Mouse (Mus musculus) forebrain, postnatal 0 days (tissue): ENCODE results near the gene Senp1. TPM values are rescaled to one million over a fixed set of nuclear protein-coding genes. Genes with fewer than 3 reads are reported as not detected.

Source experiments
- ATAC-seq: fragments of 200-750 bp; cut with Nextera tagmentation; 2 replicates; pipeline ENCODE4 v1.8.0; 2017; ENCODE audit warnings: mild to moderate bottlenecking, moderate library complexity
- DNase-seq: peaks from one replicate; pipeline ENCODE4 v3.0.0-alpha.2; 2015
- H3K27ac ChIP-seq: fragments of 300-500 bp; sonication (generic); 2 replicates; pipeline ENCODE4 v1.5.1; 2014; ENCODE audit warnings: low read depth, mild to moderate bottlenecking, antibody characterized with exemption, low read length, moderate library complexity, mixed read lengths
- H3K27me3 ChIP-seq: fragments of 300-500 bp; sonication (generic); 2 replicates; pipeline ENCODE4 v1.6.1; 2014; ENCODE audit warnings: mild to moderate bottlenecking, low read length, mixed read lengths; ENCODE audit not compliant: insufficient read depth
- H3K36me3 ChIP-seq: fragments of 300-500 bp; sonication (generic); 2 replicates; pipeline ENCODE4 v1.6.1; 2014; ENCODE audit warnings: mild to moderate bottlenecking, moderate library complexity; ENCODE audit not compliant: insufficient read depth
- H3K4me1 ChIP-seq: fragments of 300-500 bp; sonication (generic); 2 replicates; pipeline ENCODE4 v1.6.1; 2014; ENCODE audit warnings: antibody characterized with exemption; ENCODE audit not compliant: insufficient read depth
- H3K4me2 ChIP-seq: fragments of 300-500 bp; sonication (generic); 2 replicates; pipeline ENCODE4 v1.6.1; 2014; ENCODE audit warnings: low read depth, mild to moderate bottlenecking, moderate library complexity
- H3K4me3 ChIP-seq: fragments of 300-500 bp; sonication (generic); 2 replicates; pipeline ENCODE4 v1.5.1; 2014; ENCODE audit warnings: low read depth, low read length, mixed read lengths
- H3K9ac ChIP-seq: fragments of 300-500 bp; sonication (generic); 2 replicates; pipeline ENCODE4 v1.6.1; 2014; ENCODE audit warnings: mild to moderate bottlenecking
- H3K9me3 ChIP-seq: fragments of 300-500 bp; sonication (generic); 2 replicates; pipeline ENCODE4 v1.6.1; 2016; ENCODE audit warnings: low read length
- CTCF ChIP-seq: sonication (generic); IDR thresholded peaks from 2 replicates; pipeline ENCODE4 v1.5.1; 2016; ENCODE audit warnings: antibody characterized with exemption, control low read depth, low read depth
- WGBS: fragments of 180-500 bp; shearing (Covaris S2); extraction: QIAGEN DNeasy Blood & Tissue Kit; methylation state at CpG from one replicate; pipeline ENCODE4 v1.1.7; 2014; 5-methylcytosine and 5-hydroxymethylcytosine counted together
- polyA plus RNA-seq: library from polyadenylated mRNA; unstranded; fragments of >200 nt; fragmentation: Nextera tagmentation; extraction: Ambion mirVana; gene quantifications from 2 replicates; pipeline ENCODE4 v1.2.1, GENCODE M21; 2015
- total RNA-seq: library from RNA; depleted of rRNA; stranded (reverse); fragments of >200 nt; gene quantifications from 2 replicates; pipeline ENCODE4 v1.2.3, GENCODE M21; 2014

Senp1 gene
- total and polyA plus RNA-seq, 2 experiments from 2014 or later, result 12.2 to 19.8 TPM

DNA sequence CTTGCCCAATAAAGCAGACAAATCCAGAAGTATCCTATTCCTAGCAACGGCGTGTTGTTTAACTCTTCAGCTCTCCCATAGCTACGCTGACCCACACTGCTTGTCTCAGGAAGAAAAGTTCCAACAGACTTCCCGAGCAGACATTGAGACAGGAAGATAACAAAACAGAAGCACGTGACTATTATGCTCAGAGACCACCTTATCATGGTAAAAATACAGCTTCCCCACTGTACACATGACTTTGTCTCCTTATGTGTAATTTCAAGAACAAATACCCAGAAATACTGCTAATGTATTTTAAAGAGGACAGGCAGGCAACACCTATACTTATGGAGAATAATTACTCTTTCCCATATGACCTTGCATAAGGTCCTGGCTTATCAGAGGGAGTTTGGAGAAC is 41.9 kb downstream of the Senp1 start:
- 90% methylated on average over 5 of the region's 5 CpGs for WGBS

DNA sequence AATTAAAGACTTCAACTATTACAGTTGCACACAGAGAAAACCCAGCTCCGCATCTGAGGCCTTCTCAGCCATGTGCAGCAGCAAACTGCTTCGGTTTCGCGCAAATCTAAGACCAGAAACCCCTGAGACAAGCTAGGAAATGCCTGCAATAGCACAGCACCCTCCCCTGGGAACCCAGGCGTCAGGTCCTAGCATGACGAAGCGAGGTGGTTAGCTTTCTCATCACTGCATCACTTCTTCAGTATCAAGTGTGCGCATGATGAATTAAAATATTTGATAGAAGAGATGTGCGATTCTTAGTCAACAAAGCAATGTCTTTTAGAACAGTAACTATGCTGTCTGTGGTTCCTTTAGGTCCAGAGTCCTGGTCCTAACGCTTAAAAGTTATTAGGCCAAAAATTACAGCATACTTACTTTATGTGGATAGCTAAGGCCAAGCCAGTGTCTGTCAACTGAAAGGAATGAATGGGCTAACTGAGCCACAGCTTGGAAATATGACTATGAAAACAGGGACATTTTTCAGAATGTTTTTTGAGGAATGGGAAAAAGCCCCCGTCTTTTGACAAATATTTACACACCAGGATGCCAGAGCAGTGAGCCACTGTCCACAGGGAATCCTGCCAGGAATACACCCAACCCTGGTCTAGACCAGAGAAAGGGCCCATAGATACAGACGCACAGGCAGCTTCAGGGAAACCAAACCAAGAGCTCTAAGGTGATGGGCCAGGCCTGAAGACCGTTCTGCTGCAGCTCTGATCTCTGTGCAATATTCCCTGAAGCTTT is 44.4 kb downstream of the Senp1 start:
- Histone ChIP-seq H3K4me2 (no peak overlapping the region), H3K9me3 (no peaks in the 10 kb centered on the region), H3K9ac (no peak overlapping the region), H3K27me3 (no peaks in the 10 kb centered on the region), H3K36me3 (peaks cover 66% of the 10 kb centered on the region), H3K4me3 (no peak overlapping the region), H3K4me1 (no peaks in the 10 kb centered on the region), H3K27ac (no peak overlapping the region)
- WGBS, result 89% methylated on average over 13 of the region's 13 CpGs
- DNase-seq (no peak), ATAC-seq (no peak)
- no peak for TF ChIP-seq CTCF

More for the DNA sequence above, 41.9 kb downstream of the Senp1 start:
- Histone ChIP-seq H3K36me3 (peaks cover 56% of the 10 kb centered on the region), H3K4me1 (no peaks in the 10 kb centered on the region), H3K4me2 (no peak overlapping the region), H3K9me3 (no peaks in the 10 kb centered on the region), H3K4me3 (no peak overlapping the region), H3K27me3 (no peaks in the 10 kb centered on the region), H3K27ac (no peak overlapping the region), H3K9ac (no peak overlapping the region)
- TF ChIP-seq CTCF, result no peak
- DNase-seq, result no peak
- ATAC-seq, result no peak

DNA sequence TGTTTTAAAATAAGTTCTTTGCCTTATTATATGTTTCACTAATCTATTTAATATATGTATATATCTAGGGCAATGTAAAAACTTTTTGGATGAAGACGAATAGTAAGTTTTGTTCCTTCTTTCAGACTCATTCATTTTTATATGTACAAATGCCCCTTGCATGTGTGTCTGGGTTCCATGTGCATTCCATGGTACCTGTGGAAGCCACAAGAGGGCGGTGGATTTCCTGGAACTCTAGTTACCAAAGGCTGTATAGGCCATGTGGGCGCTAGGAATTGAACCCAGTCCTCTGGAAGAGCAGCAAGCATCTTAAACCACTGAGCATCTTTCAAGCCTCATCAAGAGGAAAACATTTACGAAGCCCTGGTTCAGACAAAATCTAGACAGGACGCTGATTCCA is 49.2 kb downstream of the Senp1 start:
- Histone ChIP-seq H3K27ac (no peak overlapping the region), H3K27me3 (no peaks in the 10 kb centered on the region), H3K36me3 (peaks cover 69% of the 10 kb centered on the region), H3K4me1 (no peaks in the 10 kb centered on the region), H3K4me3 (no peak overlapping the region), H3K4me2 (no peak overlapping the region), H3K9ac (no peak overlapping the region), H3K9me3 (no peaks in the 10 kb centered on the region)
- WGBS, result 96% methylated on average over 5 of the region's 5 CpGs
- ATAC-seq (no peak), DNase-seq (no peak)
- TF ChIP-seq CTCF, result peak; percentile 24; the same call in 1 of the 2 replicates

DNA sequence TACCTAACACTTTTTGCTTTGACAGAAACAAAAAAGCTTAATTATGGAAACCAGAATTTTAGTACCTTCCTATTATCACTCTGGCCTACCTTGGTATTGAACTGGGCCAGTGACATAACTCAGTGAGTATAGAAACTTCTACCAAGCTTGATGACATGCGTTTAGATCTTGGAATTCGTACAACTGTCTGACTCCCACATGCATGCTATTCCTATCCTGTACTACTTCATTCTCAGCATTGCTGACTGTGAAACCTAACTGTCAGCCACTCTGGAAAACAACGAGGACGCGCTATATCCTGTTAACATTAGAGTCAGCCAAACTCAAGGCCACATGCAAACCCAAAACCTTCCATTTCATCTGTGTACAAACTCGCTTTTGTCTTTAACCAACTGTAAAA is 49.6 kb downstream of the Senp1 start:
- Histone ChIP-seq H3K27me3 (no peaks in the 10 kb centered on the region), H3K36me3 (peaks cover 71% of the 10 kb centered on the region), H3K9me3 (no peaks in the 10 kb centered on the region), H3K4me1 (no peaks in the 10 kb centered on the region), H3K27ac (no peak overlapping the region), H3K4me3 (no peak overlapping the region), H3K4me2 (no peak overlapping the region), H3K9ac (no peak overlapping the region)
- no peak for TF ChIP-seq CTCF
- no peak for ATAC-seq
- no peak for DNase-seq
- WGBS, result 95% methylated on average over 6 of the region's 6 CpGs

DNA sequence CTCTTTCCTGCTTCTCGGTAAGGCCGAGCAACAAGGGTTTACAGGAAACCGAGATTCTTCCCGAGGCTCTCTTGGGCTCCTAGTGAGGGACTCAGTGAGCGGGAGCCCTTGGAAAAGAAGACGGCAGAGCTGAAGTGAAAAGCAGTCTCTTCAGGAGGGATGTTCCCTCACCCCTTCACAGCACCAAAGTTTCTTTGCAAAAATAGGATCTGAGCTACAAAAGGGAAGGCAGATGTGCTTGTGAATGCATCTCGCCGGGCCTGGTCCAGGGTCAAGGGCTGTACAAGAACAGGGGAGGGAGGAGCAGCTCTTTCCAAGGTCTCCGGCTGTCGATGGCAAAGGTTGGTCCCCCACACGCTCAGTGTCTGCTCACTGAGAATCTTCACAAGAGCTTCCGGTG is 51.0 kb downstream of the Senp1 start:
- no peak for TF ChIP-seq CTCF
- WGBS, result 86% methylated on average over 12 of the region's 12 CpGs
- H3K27ac ChIP-seq, result no peak overlapping the region
- no peaks in the 10 kb centered on the region for H3K9me3 ChIP-seq
- no peak overlapping the region for H3K4me2 ChIP-seq
- no peak overlapping the region for H3K4me3 ChIP-seq
- H3K4me1 ChIP-seq, result no peaks in the 10 kb centered on the region
- peaks cover 66% of the 10 kb centered on the region for H3K36me3 ChIP-seq
- ATAC-seq (no peak), DNase-seq (no peak)
- H3K9ac ChIP-seq, result no peak overlapping the region
- no peaks in the 10 kb centered on the region for H3K27me3 ChIP-seq

DNA sequence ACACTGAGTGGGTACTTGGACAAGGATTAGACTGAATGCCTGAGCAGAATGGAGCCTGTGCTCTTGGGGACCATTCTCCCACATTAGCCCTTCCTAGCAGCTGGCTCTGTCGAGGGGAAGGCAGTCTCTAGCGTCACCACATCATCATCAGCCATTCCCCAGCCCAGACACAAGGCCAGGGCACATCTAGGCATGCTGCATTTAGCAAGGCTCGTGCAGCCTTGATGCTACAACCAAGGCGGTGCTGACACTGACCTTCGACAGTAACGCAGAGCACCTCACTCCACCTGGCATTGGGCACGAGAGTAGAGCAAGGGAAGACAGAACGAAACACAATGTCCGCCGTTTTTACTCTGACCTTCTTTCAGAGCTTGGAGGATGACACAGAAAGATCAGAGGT is 53.9 kb downstream of the Senp1 start:
- no peak overlapping the region for H3K4me3 ChIP-seq
- H3K4me2 ChIP-seq, result no peak overlapping the region
- peaks cover 48% of the 10 kb centered on the region for H3K36me3 ChIP-seq
- DNase-seq (no peak), ATAC-seq (no peak)
- 88% methylated on average over 10 of the region's 10 CpGs for WGBS
- no peak overlapping the region for H3K9ac ChIP-seq
- no peaks in the 10 kb centered on the region for H3K27me3 ChIP-seq
- no peaks in the 10 kb centered on the region for H3K9me3 ChIP-seq
- TF ChIP-seq CTCF, result no peak
- H3K27ac ChIP-seq, result no peak overlapping the region
- H3K4me1 ChIP-seq, result no peaks in the 10 kb centered on the region

DNA sequence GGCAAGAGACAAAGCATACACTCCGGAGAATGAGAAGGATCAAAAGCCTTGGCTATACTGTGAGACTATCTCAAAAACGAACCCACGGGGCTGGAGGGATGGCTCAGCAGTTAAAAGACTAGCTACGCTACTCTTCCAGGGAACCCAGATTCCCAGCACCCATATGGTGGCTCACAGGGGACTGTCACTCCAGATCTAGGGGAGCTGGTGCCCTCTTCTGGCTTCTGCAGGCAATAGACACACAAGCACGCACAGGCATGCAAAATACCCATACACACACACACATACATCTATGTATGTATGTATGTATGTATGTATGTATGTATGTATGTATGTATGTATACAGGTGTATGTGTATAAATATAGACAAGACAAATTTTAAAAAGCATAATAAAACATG is 57.0 kb downstream of the Senp1 start:
- ATAC-seq (no peak), DNase-seq (no peak)
- Histone ChIP-seq H3K4me2 (no peak overlapping the region), H3K27ac (no peak overlapping the region), H3K4me3 (no peak overlapping the region), H3K4me1 (no peaks in the 10 kb centered on the region), H3K9ac (no peak overlapping the region), H3K36me3 (peaks cover 36% of the 10 kb centered on the region), H3K27me3 (no peaks in the 10 kb centered on the region), H3K9me3 (no peaks in the 10 kb centered on the region)
- WGBS, result 95% methylated on average over 5 of the region's 5 CpGs
- TF ChIP-seq CTCF, result no peak
